Mouse (Mus musculus) brain, embryonic 18.5 days (tissue): Measurements from ENCODE around the gene Serpinb1a.

ENCODE experiments used
- DNase-seq: peaks from one replicate; pipeline ENCODE4 v3.0.0-alpha.2; 2012; ENCODE audit warnings: low read depth, low spot score

Gene Serpinb1a

GRCm38 (mm10) chr13:32839314-32839713 lies 11.7 kb downstream of the Serpinb1a start:
- no peak for DNase-seq

GRCm38 (mm10) chr13:32834513-32834912 lies 16.5 kb downstream of the Serpinb1a start:
- DNase-seq: no peak

- no peak for DNase-seq
Measured at GRCm38 (mm10) chr13:32833237-32833636, 17.7 kb downstream of the Serpinb1a start.

- DNase-seq: no peak
Measured at GRCm38 (mm10) chr13:32832776-32833175, 18.2 kb downstream of the Serpinb1a start.

GRCm38 (mm10) chr13:32831505-32832273 lies 19.3 kb downstream of the Serpinb1a start:
- no peak for DNase-seq

- DNase-seq: no peak
Measured at GRCm38 (mm10) chr13:32828886-32829285, 22.1 kb downstream of the Serpinb1a start.

GRCm38 (mm10) chr13:32827951-32828350 lies 23.0 kb downstream of the Serpinb1a start:
- DNase-seq: no peak

GRCm38 (mm10) chr13:32827111-32827822 lies 23.7 kb downstream of the Serpinb1a start:
- no peak for DNase-seq

- no peak for DNase-seq
Measured at GRCm38 (mm10) chr13:32825546-32825945, 25.4 kb downstream of the Serpinb1a start.

- no peak for DNase-seq
Measured at GRCm38 (mm10) chr13:32824377-32825330, 26.3 kb downstream of the Serpinb1a start.

- no peak for DNase-seq
Measured at GRCm38 (mm10) chr13:32823126-32823525, 27.9 kb downstream of the Serpinb1a start.

GRCm38 (mm10) chr13:32821671-32822070 lies 29.3 kb downstream of the Serpinb1a start:
- DNase-seq: no peak

GRCm38 (mm10) chr13:32819926-32820325 lies 31.1 kb downstream of the Serpinb1a start:
- no peak for DNase-seq

- no peak for DNase-seq
Measured at GRCm38 (mm10) chr13:32819241-32819640, 31.7 kb downstream of the Serpinb1a start.

- DNase-seq: no peak
Measured at GRCm38 (mm10) chr13:32807624-32808023, 43.4 kb downstream of the Serpinb1a start.

GRCm38 (mm10) chr13:32806820-32807219 lies 44.2 kb downstream of the Serpinb1a start:
- no peak for DNase-seq

- DNase-seq: no peak
Measured at GRCm38 (mm10) chr13:32803701-32804345, 47.2 kb downstream of the Serpinb1a start.

- DNase-seq: no peak
Measured at GRCm38 (mm10) chr13:32802259-32803081, 48.5 kb downstream of the Serpinb1a start, which contains the start of gene D930007J09Rik. Gene D930007J09Rik, minus strand, starts transcription at chr13:32802849.

GRCm38 (mm10) chr13:32801693-32802221 lies 49.2 kb downstream of the Serpinb1a start, which contains the start of gene Wrnip1:
Gene Wrnip1, plus strand, starts transcription at chr13:32802038.
- peak; percentile 99 for DNase-seq

- DNase-seq: no peak
Measured at GRCm38 (mm10) chr13:32800859-32801258, 50.1 kb downstream of the Serpinb1a start.
